Mouse (Mus musculus) hindbrain, embryonic 10.5 days (tissue): Measurements from ENCODE around the gene Eif4enif1. TPM values are rescaled to one million over a fixed set of nuclear protein-coding genes. Genes with fewer than 3 reads are reported as not detected.
"Not testable (repeated sequence)": the region's sequence is repeated elsewhere in the genome, so short reads cannot be mapped to it uniquely, and the experiment has no call there.

Source experiments
- DNase-seq: peaks from one replicate; pipeline ENCODE4 v3.0.0-alpha.2; 2017; ENCODE audit warnings: low spot score
- H3K27ac ChIP-seq: fragments of 300-500 bp; sonication (generic); 2 replicates; pipeline ENCODE4 v1.5.1; 2016; ENCODE audit warnings: mild to moderate bottlenecking, moderate library complexity
- H3K27me3 ChIP-seq: fragments of 300-500 bp; sonication (generic); 2 replicates; pipeline ENCODE4 v1.6.1; 2016; ENCODE audit warnings: mild to moderate bottlenecking; ENCODE audit not compliant: poor library complexity, insufficient read depth, severe bottlenecking
- H3K36me3 ChIP-seq: fragments of 300-500 bp; sonication (generic); 2 replicates; pipeline ENCODE4 v1.6.1; 2016; ENCODE audit warnings: mild to moderate bottlenecking, moderate library complexity
- H3K4me1 ChIP-seq: fragments of 300-500 bp; sonication (generic); replicated peaks from 2 replicates; pipeline ENCODE4 v1.6.1; 2016; ENCODE audit warnings: mild to moderate bottlenecking
- H3K4me3 ChIP-seq: fragments of 300-500 bp; sonication (generic); 2 replicates; pipeline ENCODE4 v1.5.1; 2016; ENCODE audit warnings: mild to moderate bottlenecking, moderate library complexity
- H3K9me3 ChIP-seq: fragments of 300-500 bp; sonication (generic); 2 replicates; pipeline ENCODE4 v1.6.1; 2016; ENCODE audit warnings: mild to moderate bottlenecking, moderate library complexity
- WGBS: fragments of 180-500 bp; shearing (Covaris S2); methylation state at CpG from one replicate; pipeline ENCODE4 v1.1.7; 2016; 5-methylcytosine and 5-hydroxymethylcytosine counted together
- polyA plus RNA-seq: library from polyadenylated mRNA; unstranded; fragments of >200 nt; fragmentation: Nextera tagmentation; extraction: Ambion mirVana; gene quantifications from 2 replicates; pipeline ENCODE4 v1.2.1, GENCODE M21; 2016

Eif4enif1 gene
- polyA plus RNA-seq, result 48.4 and 58.1 TPM in 2 replicates

DNA sequence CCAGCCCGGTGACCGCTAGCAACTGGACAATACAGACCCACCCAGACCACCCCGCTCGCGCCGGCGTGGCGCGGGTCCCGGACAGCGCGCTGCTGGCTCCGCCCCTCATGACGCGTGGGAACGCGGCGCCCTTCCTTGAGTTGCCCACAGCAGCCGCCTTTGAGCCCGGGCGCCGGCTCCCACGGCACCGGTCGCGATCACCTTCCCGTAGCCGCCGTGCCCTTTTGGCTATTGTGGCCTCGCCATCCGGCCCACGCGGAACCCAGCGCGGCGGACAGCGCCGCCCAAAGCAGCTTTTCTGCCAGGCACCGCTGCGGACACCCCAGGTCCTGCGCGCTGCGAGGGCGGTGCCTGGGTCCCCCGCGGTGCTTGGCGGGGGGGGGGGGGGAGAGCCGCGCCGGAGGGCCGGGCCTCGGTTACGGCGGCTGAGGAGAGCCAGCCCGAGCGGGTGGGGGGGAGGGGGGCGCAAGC lies at the start of gene Eif4enif1:
Gene Eif4enif1 (plus strand): TSS at position 162 of the 471 bp plus-strand sequence.
- Histone ChIP-seq H3K9me3 (no peaks in the 10 kb centered on the region), H3K36me3 (peaks cover 31% of the 10 kb centered on the region), H3K4me1 (peaks cover 9% of the 10 kb centered on the region), H3K27ac (peak within 1 kb of the TSS; percentile 86), H3K4me3 (peak within 1 kb of the TSS; percentile 51), H3K27me3 (no peaks in the 10 kb centered on the region)
- peak; percentile 95 for DNase-seq
- under 1% methylated on average over 46 of the region's 57 CpGs for whole genome bisulfite sequencing

DNA sequence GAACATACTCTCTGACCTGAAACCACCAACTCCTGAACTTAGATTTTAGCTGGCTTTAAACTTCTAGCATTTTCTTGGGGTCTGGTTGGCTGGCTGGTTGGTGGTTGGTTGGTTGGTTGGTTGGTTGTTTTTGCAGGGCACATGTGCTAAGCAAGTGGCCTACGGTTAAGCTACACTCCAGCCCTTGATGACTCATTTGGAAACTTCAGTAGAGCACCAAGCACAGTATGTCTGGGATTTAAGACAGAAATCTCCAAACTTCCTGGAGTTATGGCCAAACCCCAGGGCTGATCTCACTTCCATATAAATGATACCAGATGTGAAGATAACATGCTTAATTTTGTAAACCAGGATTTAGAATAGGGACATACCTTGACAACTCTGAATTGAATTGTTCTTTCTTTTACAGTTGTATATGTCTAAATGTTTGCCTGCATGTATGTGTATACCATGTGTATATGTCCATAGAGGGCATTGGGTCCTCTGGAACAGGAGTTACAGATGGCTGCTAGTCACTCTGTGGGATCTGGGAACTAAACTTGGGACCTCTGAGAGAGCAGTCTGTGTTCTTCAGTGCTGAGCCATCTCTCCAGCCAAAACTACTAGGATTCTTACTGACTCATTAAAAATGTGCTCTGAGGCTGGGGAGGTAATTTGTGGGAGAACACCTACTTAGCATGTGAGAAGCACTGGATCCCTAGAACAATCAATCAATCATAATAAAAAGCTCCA lies 48.4 kb upstream of the Eif4enif1 start:
- not testable (repeated sequence) for H3K27me3 ChIP-seq, DNase-seq, H3K4me3 ChIP-seq, H3K27ac ChIP-seq, H3K4me1 ChIP-seq
- WGBS, result 73% methylated on average over 1 of the region's 1 CpGs
- Histone ChIP-seq H3K9me3 (peaks cover 26% of the 10 kb centered on the region), H3K36me3 (peaks cover 24% of the 10 kb centered on the region)

DNA sequence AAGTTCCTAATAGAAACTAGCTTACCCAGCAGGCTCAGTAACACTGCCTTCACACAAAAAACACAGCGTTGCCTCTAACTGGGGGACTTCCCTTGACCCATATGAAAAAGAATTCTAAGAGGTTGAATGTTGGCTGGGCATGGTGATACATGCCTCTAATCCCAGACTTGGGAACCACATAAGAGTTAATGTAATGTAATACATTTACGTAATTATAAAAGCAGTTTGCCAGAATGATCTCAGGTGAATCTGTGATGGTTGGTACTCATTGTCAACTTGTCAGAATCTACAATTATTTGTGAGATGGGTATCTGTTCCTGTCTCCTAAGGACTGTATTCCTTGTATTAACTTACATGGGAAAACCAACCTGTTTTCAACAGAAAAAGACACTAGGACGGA lies 45.2 kb upstream of the Eif4enif1 start:
- 89% methylated on average over 2 of the region's 3 CpGs for WGBS
- not testable (repeated sequence) for H3K36me3 ChIP-seq, DNase-seq, H3K27ac ChIP-seq, H3K4me1 ChIP-seq, H3K27me3 ChIP-seq, H3K4me3 ChIP-seq
- peaks cover 18% of the 10 kb centered on the region for H3K9me3 ChIP-seq

DNA sequence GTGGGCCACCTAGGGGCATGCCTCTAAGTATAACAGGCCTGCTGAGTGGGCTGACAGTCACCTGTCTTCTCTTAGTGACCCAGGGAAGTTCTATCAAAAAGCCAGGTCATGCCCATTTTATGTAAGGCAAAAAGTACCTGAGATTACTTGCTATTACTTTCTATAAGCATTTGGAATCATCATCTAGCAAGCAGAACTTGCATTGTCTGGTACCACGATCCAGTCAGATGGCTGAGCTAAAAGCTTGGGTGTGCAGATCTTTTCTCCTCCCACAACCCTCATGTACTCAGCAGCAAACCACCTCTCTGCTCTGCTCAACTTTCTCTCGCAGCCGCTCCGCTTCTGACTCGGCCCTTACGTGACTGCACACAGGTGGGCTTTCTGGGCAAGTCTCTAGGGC lies 44.2 kb upstream of the Eif4enif1 start:
- H3K27me3 ChIP-seq, H3K27ac ChIP-seq, H3K4me1 ChIP-seq, DNase-seq, H3K36me3 ChIP-seq, H3K4me3 ChIP-seq: not testable (repeated sequence)
- WGBS, result 96% methylated on average over 6 of the region's 6 CpGs
- H3K9me3 ChIP-seq, result peaks cover 24% of the 10 kb centered on the region

DNA sequence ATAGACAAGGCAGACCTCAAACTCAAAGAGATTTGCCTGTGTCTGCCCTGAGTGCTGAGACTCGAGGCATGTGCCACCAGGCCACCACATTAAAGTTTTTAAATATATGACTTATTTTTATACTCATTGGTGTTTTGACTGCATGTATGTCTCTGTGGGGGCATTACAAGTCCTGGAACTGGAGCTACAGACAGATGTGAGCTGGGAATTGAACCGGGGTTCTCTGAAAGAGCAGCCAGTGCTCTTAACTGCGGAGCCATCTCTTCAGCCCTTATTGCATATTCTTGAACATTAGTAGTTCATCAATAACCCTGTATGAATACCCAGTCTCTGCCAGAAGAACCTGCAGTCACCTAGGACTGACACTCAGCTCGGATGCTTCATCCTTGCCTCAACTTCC lies 43.4 kb upstream of the Eif4enif1 start:
- not testable (repeated sequence) for H3K4me3 ChIP-seq, DNase-seq, H3K36me3 ChIP-seq, H3K27me3 ChIP-seq, H3K4me1 ChIP-seq, H3K27ac ChIP-seq
- 91% methylated on average over 4 of the region's 4 CpGs for WGBS
- H3K9me3 ChIP-seq, result peaks cover 25% of the 10 kb centered on the region

DNA sequence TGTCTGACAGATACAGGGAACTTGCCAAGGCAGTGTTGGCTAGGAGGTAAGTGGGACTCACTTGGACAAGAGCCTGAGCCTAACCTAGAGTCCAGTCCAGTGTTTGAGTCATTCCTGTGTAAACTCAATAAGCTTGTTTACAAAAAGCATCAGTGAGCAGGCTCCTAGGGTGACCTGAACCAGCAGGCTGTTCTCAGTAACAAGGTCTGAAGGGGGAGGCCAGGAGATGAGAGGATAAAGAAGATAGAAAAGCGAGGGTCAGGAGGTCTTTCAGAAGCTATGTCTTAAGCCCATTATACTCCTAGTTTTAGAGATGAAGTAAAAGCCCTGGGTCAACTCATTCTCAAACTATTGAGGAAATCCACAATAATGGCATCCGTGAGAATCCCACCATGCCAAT lies 40.8 kb upstream of the Eif4enif1 start:
- WGBS, result 73% methylated on average over 1 of the region's 2 CpGs
- not testable (repeated sequence) for H3K4me1 ChIP-seq, H3K4me3 ChIP-seq, H3K27me3 ChIP-seq, H3K36me3 ChIP-seq, H3K27ac ChIP-seq, DNase-seq
- peaks cover 28% of the 10 kb centered on the region for H3K9me3 ChIP-seq

DNA sequence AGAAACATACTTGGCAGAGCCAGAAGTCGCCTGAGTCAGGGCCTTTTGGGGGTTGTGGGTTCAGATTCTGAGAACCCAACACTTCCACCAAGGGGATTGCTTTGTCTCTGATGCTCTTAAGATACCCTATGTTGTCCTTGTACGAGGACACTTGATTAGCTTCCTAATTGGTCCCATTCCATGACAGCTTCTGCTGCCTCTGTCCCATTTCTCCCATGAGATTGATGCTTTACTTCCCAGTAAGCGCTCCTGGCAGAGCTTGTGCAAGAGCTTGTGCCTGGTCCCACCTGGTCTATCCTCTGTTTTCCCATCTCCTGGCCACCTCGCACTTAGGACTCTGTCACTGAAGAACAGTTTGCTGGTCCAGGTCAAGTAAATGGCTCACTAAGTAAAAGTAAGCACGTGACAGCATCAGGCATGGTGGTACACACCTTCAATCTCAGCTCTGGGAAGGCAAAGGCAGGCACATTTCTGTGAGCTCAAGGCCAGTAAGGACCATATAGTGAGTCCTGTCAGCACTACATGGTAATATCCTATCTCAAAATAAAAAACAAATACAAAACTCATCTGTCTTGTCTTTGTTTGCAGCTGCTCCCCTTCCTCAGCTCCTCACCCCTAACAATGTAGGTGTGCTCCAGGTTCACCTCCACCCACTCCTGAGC lies 39.8 kb upstream of the Eif4enif1 start:
- not testable (repeated sequence) for H3K4me1 ChIP-seq, H3K36me3 ChIP-seq, DNase-seq, H3K4me3 ChIP-seq, H3K27me3 ChIP-seq, H3K27ac ChIP-seq
- peaks cover 26% of the 10 kb centered on the region for H3K9me3 ChIP-seq
- 68% methylated on average over 5 of the region's 5 CpGs for WGBS

DNA sequence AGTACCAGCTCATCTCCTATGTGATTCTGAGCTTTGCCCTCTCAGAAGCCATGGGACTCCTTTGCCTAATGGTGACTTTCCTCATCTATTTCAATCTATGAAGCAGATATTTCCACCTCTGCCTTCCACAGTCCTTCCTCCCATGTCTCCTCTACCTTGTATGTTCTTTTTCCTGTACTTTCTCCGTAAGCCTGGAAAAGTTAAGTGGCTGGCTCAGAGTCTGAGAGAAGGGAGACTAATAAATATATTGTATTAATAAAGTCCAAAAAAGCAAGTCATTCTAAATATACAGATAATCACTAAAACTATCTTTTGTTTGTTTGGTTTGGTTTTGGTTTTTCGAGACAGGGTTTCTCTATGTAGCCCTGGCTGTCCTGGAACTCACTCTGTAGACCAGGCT lies 39.1 kb upstream of the Eif4enif1 start:
- H3K27ac ChIP-seq, H3K36me3 ChIP-seq, H3K4me1 ChIP-seq, H3K4me3 ChIP-seq, DNase-seq, H3K27me3 ChIP-seq: not testable (repeated sequence)
- peaks cover 31% of the 10 kb centered on the region for H3K9me3 ChIP-seq
- WGBS, result 86% methylated on average over 2 of the region's 2 CpGs

DNA sequence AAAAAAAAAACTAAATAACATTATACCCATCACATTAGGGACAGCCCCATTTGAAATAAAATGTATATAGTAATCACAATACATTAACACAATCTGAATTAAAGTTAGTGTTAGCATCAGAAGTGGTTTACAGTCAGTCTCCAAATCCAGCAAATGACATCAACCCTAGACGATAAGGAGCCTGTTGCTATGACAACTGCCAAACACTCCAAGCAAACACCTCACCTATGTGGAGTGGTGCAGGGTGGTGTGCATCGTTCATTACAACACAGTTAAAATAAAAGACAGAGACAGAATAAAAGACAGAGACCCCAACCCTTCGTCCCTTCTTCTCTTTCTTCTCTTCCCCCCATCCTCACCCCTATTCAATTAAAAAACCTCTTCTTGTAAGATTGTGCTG lies 38.5 kb upstream of the Eif4enif1 start:
- not testable (repeated sequence) for H3K27ac ChIP-seq, H3K27me3 ChIP-seq, H3K4me1 ChIP-seq, DNase-seq, H3K36me3 ChIP-seq, H3K4me3 ChIP-seq
- H3K9me3 ChIP-seq, result peaks cover 33% of the 10 kb centered on the region
- 81% methylated on average over 3 of the region's 3 CpGs for WGBS

DNA sequence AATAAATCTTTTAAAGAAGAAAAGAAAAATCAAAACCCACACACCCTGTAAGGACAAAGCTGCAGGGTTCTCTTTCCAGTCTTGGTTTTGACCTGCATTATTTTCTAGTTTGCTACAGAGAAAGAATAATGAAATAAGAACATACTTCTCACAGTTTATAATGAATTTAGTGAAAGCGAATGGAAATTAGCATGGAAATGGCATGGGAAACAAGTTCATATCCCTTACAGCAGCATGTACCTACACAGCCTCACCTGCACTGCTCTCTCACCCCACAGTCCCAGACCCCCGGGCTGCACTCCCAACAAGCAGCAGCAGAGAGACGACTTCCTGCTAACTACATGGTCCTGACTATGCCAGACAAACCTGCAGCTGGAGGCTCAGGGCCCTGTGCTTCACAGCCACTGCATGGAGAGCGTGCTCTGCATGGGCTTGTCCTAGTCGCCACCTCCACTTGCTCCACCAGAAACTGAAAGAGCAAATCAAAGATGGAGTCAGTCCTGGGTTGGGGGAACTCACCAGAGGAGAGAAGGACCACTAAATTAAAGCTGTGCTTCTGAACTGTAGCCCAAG lies 36.9 kb upstream of the Eif4enif1 start:
- WGBS, result 88% methylated on average over 3 of the region's 5 CpGs
- DNase-seq, H3K36me3 ChIP-seq: not testable (repeated sequence)

DNA sequence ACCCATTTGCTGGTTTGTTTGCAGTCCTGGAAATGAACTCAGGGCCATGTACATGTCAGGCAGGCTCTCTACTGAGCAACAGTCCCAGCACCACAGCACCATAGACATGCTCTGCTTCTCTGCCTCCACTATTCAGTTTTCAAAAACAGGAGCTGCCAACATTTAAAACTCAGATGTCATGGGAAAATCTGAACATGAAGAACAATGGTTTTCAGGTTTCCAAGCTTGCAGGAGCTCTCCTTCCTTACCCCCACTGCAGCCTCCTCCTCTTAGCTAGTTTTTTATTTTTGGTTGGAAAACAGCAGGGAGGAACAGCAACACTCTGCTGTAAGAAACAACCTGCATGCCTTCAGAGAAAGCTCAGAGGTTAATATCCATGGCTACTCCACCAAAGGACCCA lies 35.9 kb upstream of the Eif4enif1 start:
- H3K36me3 ChIP-seq, H3K27ac ChIP-seq, H3K4me3 ChIP-seq, DNase-seq, H3K27me3 ChIP-seq, H3K4me1 ChIP-seq: not testable (repeated sequence)
- H3K9me3 ChIP-seq, result peaks cover 32% of the 10 kb centered on the region

More for the DNA sequence above, 36.9 kb upstream of the Eif4enif1 start:
- peaks cover 32% of the 10 kb centered on the region for H3K9me3 ChIP-seq
- H3K27ac ChIP-seq, H3K27me3 ChIP-seq, H3K4me1 ChIP-seq, H3K4me3 ChIP-seq: not testable (repeated sequence)

DNA sequence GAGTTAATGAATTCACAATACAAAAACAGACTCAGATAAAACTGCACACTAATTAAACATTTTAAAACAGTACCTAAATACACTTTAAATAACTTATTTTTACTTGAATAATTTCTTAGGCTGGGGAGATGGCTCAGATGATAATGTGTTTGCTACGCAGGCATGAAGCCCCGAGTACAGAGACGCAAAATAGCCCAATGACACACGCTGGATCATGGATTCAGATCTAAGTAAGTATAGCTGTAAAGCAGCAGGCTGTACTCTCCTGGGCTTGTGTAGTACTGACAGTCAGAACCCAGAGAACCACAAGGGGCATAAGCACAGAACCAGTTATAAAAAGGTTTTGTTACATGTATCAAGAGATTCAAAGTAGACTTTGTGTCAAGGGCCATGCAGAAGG lies 35.1 kb upstream of the Eif4enif1 start:
- not testable (repeated sequence) for H3K27me3 ChIP-seq, H3K36me3 ChIP-seq, H3K27ac ChIP-seq, H3K4me1 ChIP-seq, H3K4me3 ChIP-seq, DNase-seq
- WGBS, result 94% methylated on average over 4 of the region's 4 CpGs
- H3K9me3 ChIP-seq, result peaks cover 35% of the 10 kb centered on the region

DNA sequence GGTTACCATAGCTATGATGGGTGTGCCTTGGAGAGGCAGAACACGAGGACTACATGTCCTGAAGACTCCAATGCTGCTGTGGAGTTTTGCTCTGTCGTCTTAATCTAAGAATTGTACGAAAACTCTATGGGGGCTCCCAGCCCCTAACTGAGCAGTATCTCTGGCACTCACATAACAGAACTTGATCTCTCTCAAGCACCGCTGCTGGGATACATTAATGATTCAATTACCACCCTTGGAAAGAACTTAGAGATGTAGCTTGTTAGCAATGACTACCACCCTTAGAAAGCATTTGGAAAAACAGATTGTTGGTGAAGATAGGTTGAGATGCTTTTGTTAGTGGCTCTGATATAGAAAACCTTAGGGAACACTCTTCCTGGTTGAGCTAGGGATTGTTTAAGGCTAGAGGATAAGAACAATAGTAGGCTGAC lies 34.6 kb upstream of the Eif4enif1 start:
- WGBS, result 79% methylated on average over 4 of the region's 4 CpGs
- H3K27ac ChIP-seq, H3K27me3 ChIP-seq, DNase-seq, H3K4me1 ChIP-seq, H3K4me3 ChIP-seq, H3K36me3 ChIP-seq: not testable (repeated sequence)
- peaks cover 31% of the 10 kb centered on the region for H3K9me3 ChIP-seq
